Mouse (Mus musculus) kidney, embryonic 15.5 days (tissue): ENCODE measurements around the gene Igfals. TPM values are rescaled to one million over a fixed set of nuclear protein-coding genes. Genes with fewer than 3 reads are reported as not detected.

ENCODE experiments used
- ATAC-seq: fragments of 200-750 bp; cut with Nextera tagmentation; replicated peaks from 2 replicates; pipeline ENCODE4 v1.8.0; 2017; ENCODE audit warnings: moderate TSS enrichment; ENCODE audit not compliant: low FRiP score
- H3K27ac ChIP-seq: fragments of 300-500 bp; sonication (generic); 2 replicates; pipeline ENCODE4 v1.5.1; 2015; ENCODE audit warnings: mild to moderate bottlenecking, inconsistent platforms
- H3K27me3 ChIP-seq: fragments of 300-500 bp; sonication (generic); 2 replicates; pipeline ENCODE4 v1.6.1; 2015; ENCODE audit warnings: inconsistent platforms
- H3K36me3 ChIP-seq: fragments of 300-500 bp; sonication (generic); 2 replicates; pipeline ENCODE4 v1.6.1; 2015; ENCODE audit warnings: inconsistent platforms
- H3K4me1 ChIP-seq: fragments of 300-500 bp; sonication (generic); 2 replicates; pipeline ENCODE4 v1.6.1; 2015; ENCODE audit warnings: inconsistent platforms
- H3K4me2 ChIP-seq: fragments of 300-500 bp; sonication (generic); 2 replicates; pipeline ENCODE4 v1.6.1; 2015; ENCODE audit warnings: moderate library complexity, mild to moderate bottlenecking, inconsistent platforms
- H3K4me3 ChIP-seq: fragments of 300-500 bp; sonication (generic); replicated peaks from 2 replicates; pipeline ENCODE4 v1.5.1; 2015; ENCODE audit warnings: mild to moderate bottlenecking, inconsistent platforms
- H3K9ac ChIP-seq: fragments of 300-500 bp; sonication (generic); 2 replicates; pipeline ENCODE4 v1.6.1; 2015; ENCODE audit warnings: mild to moderate bottlenecking, inconsistent platforms
- H3K9me3 ChIP-seq: fragments of 300-500 bp; sonication (generic); replicated peaks from 2 replicates; pipeline ENCODE4 v1.6.1; 2016; ENCODE audit warnings: inconsistent platforms
- WGBS: fragments of 180-500 bp; shearing (Covaris S2); methylation state at CpG from one replicate; pipeline ENCODE4 v1.1.7; 2015; ENCODE audit warnings: mixed read lengths; 5-methylcytosine and 5-hydroxymethylcytosine counted together
- polyA plus RNA-seq: library from polyadenylated mRNA; unstranded; fragments of >200 nt; fragmentation: Nextera tagmentation; extraction: Ambion mirVana; gene quantifications from 2 replicates; pipeline ENCODE4 v1.2.1, GENCODE M21; 2015

Gene Igfals
- polyA plus RNA-seq, 1 experiment from 2014 or later, result 1.7 TPM

- WGBS, result under 1% methylated on average over 21 of the region's 21 CpGs
- Histone ChIP-seq H3K4me1 (peaks cover 19% of the 10 kb centered on the region), H3K36me3 (peaks cover 19% of the 10 kb centered on the region), H3K27ac (peak overlapping the region; percentile 99), H3K27me3 (peaks cover 13% of the 10 kb centered on the region), H3K4me3 (peak overlapping the region; percentile 87), H3K4me2 (peak overlapping the region; percentile 93), H3K9ac (peak overlapping the region; percentile 83), H3K9me3 (no peaks in the 10 kb centered on the region)
- peak; percentile 61 for ATAC-seq
Observed at GRCm38 (mm10) chr17:24849733-24850064, 16.1 kb upstream of the Igfals start.

DNA sequence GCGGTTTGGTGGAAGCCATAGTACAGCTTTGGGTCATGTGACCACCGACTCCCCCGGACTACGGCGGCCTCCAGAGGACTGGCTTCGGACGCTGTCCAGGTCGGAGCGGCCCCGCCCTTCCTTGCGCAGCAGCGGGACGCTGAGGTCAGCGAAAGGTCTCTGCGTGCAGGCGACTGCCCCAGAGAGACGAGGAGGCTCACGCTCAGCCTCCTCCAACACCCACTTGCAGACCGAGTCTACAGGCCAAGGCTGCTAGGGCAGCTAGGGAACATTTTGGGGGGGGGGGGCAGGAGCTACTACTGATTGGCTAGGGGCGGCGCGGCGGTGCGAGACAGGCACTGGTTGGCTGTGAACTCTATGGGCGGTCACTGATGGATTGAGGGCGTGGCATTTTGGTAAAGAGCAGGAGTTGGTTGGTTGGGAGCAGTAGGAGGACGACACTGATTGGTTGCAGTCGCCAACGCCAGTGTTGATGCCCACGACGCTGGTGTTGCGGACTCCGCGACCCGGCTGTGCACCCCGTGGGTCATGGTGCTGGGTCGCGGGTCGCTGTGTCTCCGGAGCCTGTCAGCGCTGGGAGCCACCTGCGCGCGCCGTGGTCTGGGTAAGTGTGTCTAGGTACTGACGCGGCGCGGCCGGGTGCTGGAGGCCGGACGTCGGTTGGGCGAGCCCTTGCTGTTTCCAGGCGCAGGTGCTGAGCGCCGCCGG is 15.6 kb upstream of the Igfals start, which contains the start of gene Fahd1:
Gene Fahd1, minus strand, starts transcription at position 300 of the 708 bp plus-strand sequence.
- Histone ChIP-seq H3K4me3 (peak within 1 kb of the TSS; percentile 87), H3K9ac (peak within 1 kb of the TSS; percentile 83), H3K4me1 (peaks cover 19% of the 10 kb centered on the region), H3K27me3 (peaks cover 8% of the 10 kb centered on the region; the same call in 1 of the 2 replicates), H3K9me3 (no peaks in the 10 kb centered on the region), H3K4me2 (peak within 1 kb of the TSS; percentile 93), H3K36me3 (peaks cover 24% of the 10 kb centered on the region), H3K27ac (peak within 1 kb of the TSS; percentile 99)
- peak; percentile 99 for ATAC-seq
- WGBS, result 0% methylated on average over 58 of the region's 58 CpGs

DNA sequence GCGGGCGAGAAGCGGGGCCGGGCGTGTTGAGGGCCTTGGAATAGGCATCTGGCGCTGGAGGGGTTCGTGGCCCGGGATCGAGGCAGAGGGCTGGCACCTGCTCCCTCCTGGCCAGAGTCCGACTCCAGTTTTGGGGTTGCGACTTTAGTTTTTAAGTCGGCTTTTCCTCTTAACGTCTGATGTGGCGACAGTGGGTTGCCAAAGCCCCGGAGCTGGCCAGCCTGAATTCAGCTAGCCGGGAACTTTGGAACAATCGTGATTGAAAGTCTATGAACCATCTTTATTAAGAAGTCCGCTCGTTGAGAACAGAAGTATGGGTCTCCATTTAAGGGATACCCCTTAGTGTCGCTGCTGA is 15.0 kb upstream of the Igfals start:
- Histone ChIP-seq H3K27ac (peak overlapping the region; percentile 99), H3K4me1 (peaks cover 19% of the 10 kb centered on the region), H3K27me3 (peaks cover 5% of the 10 kb centered on the region; the same call in 1 of the 2 replicates), H3K4me2 (peak overlapping the region; percentile 93), H3K36me3 (peaks cover 30% of the 10 kb centered on the region), H3K9me3 (no peaks in the 10 kb centered on the region), H3K4me3 (peak overlapping the region; percentile 87), H3K9ac (peak overlapping the region; percentile 68)
- no peak for ATAC-seq
- WGBS, result under 1% methylated on average over 20 of the region's 20 CpGs

DNA sequence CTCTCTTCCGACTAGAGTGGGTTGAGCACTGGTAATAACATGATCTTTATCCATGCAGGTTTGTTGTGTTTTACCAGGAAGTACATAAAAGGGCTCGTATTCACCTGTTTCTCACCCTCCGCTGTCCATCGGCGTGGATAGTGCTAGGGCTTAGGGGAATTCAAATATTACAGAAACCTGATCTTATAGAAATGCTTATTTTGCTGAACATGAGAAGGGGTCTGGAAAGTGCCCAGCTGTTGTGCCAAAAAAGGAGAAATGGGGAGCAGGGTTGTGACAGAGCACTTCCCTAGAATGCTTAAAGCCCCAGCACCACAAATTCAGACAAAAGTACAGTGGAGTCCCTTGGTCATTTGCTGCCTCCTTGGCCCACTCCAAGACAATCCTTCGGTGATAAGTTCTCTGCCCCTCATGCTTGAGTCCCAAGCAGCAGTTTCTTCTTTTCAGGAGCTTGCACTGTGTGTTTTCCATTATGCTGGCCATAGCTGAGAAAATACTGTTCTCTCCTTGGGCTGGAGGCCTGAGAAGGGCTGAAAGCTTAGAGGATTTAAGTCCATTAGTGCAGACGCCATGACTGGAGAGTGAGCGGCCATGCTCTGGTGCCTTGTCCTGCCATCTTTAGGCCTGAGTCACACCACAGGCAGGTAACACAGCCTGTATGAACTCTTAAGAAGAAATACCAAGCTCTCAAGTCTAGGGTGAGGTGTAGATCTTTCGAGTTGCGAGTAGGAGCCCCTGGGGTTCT is 14.2 kb upstream of the Igfals start:
- ATAC-seq, result no peak
- peaks cover 19% of the 10 kb centered on the region for H3K4me1 ChIP-seq
- peak overlapping the region; percentile 93 for H3K4me2 ChIP-seq
- no peak overlapping the region for H3K27ac ChIP-seq
- H3K4me3 ChIP-seq, result peak overlapping the region; percentile 87
- peaks cover 38% of the 10 kb centered on the region for H3K36me3 ChIP-seq
- no peaks in the 10 kb centered on the region for H3K9me3 ChIP-seq
- WGBS, result 65% methylated on average over 10 of the region's 10 CpGs
- H3K9ac ChIP-seq, result peak overlapping the region; percentile 68; the same call in 1 of the 2 replicates
- peaks cover 5% of the 10 kb centered on the region; the same call in 1 of the 2 replicates for H3K27me3 ChIP-seq

DNA sequence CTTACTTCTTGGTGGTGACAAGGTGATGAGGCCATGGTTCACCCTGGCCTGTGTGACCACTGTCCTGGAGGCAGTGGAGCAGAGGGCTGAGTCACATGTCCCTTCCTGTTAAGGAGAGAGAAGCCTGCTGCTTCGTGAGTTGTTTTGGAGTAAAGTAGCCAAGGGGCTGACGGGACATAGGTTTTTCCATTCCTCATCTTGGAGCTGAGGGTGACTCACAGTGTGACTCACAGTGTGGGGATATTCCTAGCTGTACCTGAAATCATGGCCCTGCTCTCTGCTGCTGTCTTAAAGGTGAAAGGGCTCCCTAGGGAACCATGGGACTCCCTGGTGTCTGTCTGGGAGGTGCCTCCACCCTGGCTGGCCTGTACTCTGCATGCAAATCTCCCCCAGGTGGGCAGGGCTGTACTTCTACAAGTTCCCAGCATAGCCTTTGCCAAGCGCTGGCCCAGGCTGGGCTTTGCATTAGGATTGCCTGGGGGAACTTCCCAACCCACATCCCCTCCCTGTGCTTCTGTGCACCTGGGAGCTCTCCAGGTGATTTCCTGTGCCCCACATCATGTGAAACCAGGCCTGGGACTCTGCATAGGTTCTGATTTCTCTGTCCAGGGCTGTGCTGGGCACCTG is 9.8 kb upstream of the Igfals start:
- Histone ChIP-seq H3K36me3 (peaks cover 70% of the 10 kb centered on the region), H3K9ac (no peak overlapping the region), H3K4me1 (peaks cover 9% of the 10 kb centered on the region), H3K4me2 (no peak overlapping the region), H3K27ac (no peak overlapping the region), H3K9me3 (no peaks in the 10 kb centered on the region), H3K4me3 (no peak overlapping the region), H3K27me3 (peaks cover 5% of the 10 kb centered on the region; the same call in 1 of the 2 replicates)
- ATAC-seq, result no peak
- WGBS, result 85% methylated on average over 3 of the region's 3 CpGs

DNA sequence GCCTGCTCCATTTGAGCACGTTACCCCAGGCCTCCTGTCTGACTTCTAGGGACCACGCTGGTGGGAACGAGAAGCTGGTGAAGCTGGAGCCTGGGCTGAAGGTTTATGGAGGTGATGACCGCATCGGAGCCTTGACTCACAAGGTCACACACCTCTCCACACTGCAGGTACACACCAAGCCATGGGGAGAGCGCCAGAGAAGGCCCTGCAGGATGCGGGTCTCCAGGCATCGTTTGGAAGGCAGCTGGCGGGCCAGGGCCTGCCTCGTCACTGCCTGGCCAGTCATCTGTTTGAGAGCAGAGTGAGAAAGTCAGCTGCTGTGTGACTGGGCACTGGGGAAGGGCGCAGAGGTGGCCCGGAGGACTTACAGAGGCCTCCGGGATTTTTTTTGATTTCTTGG is 9.2 kb upstream of the Igfals start:
- Histone ChIP-seq H3K4me2 (no peak overlapping the region), H3K4me3 (no peak overlapping the region), H3K9me3 (no peaks in the 10 kb centered on the region), H3K27ac (no peak overlapping the region), H3K9ac (no peak overlapping the region), H3K27me3 (peaks cover 2% of the 10 kb centered on the region; the same call in 1 of the 2 replicates), H3K36me3 (peaks cover 77% of the 10 kb centered on the region), H3K4me1 (peaks cover 3% of the 10 kb centered on the region)
- ATAC-seq, result no peak
- WGBS, result 90% methylated on average over 13 of the region's 13 CpGs

- no peak overlapping the region for H3K4me3 ChIP-seq
- H3K4me1 ChIP-seq, result no peaks in the 10 kb centered on the region
- H3K9me3 ChIP-seq, result no peaks in the 10 kb centered on the region
- WGBS, result 84% methylated on average over 8 of the region's 8 CpGs
- no peak overlapping the region for H3K9ac ChIP-seq
- no peak for ATAC-seq
- H3K4me2 ChIP-seq, result no peak overlapping the region
- no peak overlapping the region for H3K27ac ChIP-seq
- H3K27me3 ChIP-seq, result no peaks in the 10 kb centered on the region
- peaks cover 86% of the 10 kb centered on the region for H3K36me3 ChIP-seq
Observed at GRCm38 (mm10) chr17:24857831-24858470, 7.8 kb upstream of the Igfals start.

GRCm38 (mm10) chr17:24858967-24859366 is 6.8 kb upstream of the Igfals start:
- H3K4me2 ChIP-seq, result no peak overlapping the region
- no peak overlapping the region for H3K9ac ChIP-seq
- H3K27me3 ChIP-seq, result no peaks in the 10 kb centered on the region
- no peaks in the 10 kb centered on the region for H3K4me1 ChIP-seq
- no peaks in the 10 kb centered on the region for H3K9me3 ChIP-seq
- WGBS, result 94% methylated on average over 6 of the region's 6 CpGs
- peaks cover 85% of the 10 kb centered on the region for H3K36me3 ChIP-seq
- 0 out of 2 replicates have a peak, but pooled peaks have one; percentile 66 for ATAC-seq
- no peak overlapping the region for H3K4me3 ChIP-seq
- no peak overlapping the region for H3K27ac ChIP-seq

GRCm38 (mm10) chr17:24860076-24860475 is 5.7 kb upstream of the Igfals start:
- Histone ChIP-seq H3K9ac (no peak overlapping the region), H3K4me3 (no peak overlapping the region), H3K9me3 (no peaks in the 10 kb centered on the region), H3K4me1 (no peaks in the 10 kb centered on the region), H3K4me2 (no peak overlapping the region), H3K27me3 (no peaks in the 10 kb centered on the region), H3K27ac (no peak overlapping the region), H3K36me3 (peaks cover 84% of the 10 kb centered on the region)
- WGBS, result 89% methylated on average over 8 of the region's 8 CpGs
- no peak for ATAC-seq

- Histone ChIP-seq H3K4me2 (no peak overlapping the region), H3K27ac (no peak overlapping the region), H3K4me3 (no peak overlapping the region), H3K36me3 (peaks cover 78% of the 10 kb centered on the region), H3K9me3 (no peaks in the 10 kb centered on the region), H3K9ac (no peak overlapping the region), H3K4me1 (no peaks in the 10 kb centered on the region), H3K27me3 (no peaks in the 10 kb centered on the region)
- 98% methylated on average over 3 of the region's 3 CpGs for WGBS
- no peak for ATAC-seq
Observed at GRCm38 (mm10) chr17:24861785-24862184, 4.0 kb upstream of the Igfals start.

GRCm38 (mm10) chr17:24867914-24868313 is 2.1 kb downstream of the Igfals start:
- no peak overlapping the region for H3K9ac ChIP-seq
- H3K4me1 ChIP-seq, result no peaks in the 10 kb centered on the region
- ATAC-seq, result no peak
- H3K36me3 ChIP-seq, result peaks cover 28% of the 10 kb centered on the region
- H3K4me3 ChIP-seq, result no peak overlapping the region
- WGBS, result 93% methylated on average over 10 of the region's 10 CpGs
- H3K27me3 ChIP-seq, result no peaks in the 10 kb centered on the region
- no peaks in the 10 kb centered on the region for H3K9me3 ChIP-seq
- no peak overlapping the region for H3K27ac ChIP-seq
- no peak overlapping the region for H3K4me2 ChIP-seq
